ENCODE assay signal across 20 mouse cellular contexts in genomic region chr11:110444576-110444975, GRCm38 (mm10). TPM values are rescaled to one million over a fixed set of nuclear protein-coding genes. Genes with fewer than 3 reads are reported as not detected.
DNase-seq lines count a peak whose midpoint lies in the region; ATAC-seq and TF ChIP-seq lines count a peak whose summit lies in the region.
"Had no signal": no experiment of that assay in that cellular context is flagged by ENCODE, and none has a peak within 500 bp of the region (broad histone marks: within the 10 kb centered on the region; RNA-seq: fewer than 3 reads in every experiment).

No protein-coding gene starts in this region.

- no peak for TF ChIP-seq CTCF in liver, adult 2 months (IDR thresholded peaks at IDR 0.05; ENCODE audit: low read depth, low read length)
- no peak for TF ChIP-seq CTCF in gastrocnemius, adult 2 months (IDR thresholded peaks at IDR 0.05)

- 24% methylated on average over 6 of the region's 6 CpGs for WGBS in liver, adult 2 months
- WGBS in liver, embryonic 12.5 days (ENCODE audit: insufficient replicate concordance): 75% methylated on average over 6 of the region's 6 CpGs

- H3K27ac ChIP-seq in liver, adult 2 months (replicated peaks; ENCODE audit: insufficient read depth, low read depth, low read length): peak overlapping the region; percentile 50
- no peak overlapping the region for H3K27ac ChIP-seq in liver, embryonic 12.5 days
- no peak overlapping the region for H3K27ac ChIP-seq in gastrocnemius, adult 2 months
- H3K27ac ChIP-seq: forebrain, embryonic 12.5 days; hindbrain, embryonic 14.5 days; kidney, postnatal 0 days; limb, embryonic 12.5 days; liver, embryonic 15.5 days; midbrain, embryonic 12.5 days had no signal

- peak; percentile 21 for DNase-seq in adrenal gland, postnatal 10 days
- no peak for DNase-seq in adrenal gland, postnatal 14 days
- peak; percentile 92 for DNase-seq in liver, adult 2 months (ENCODE audit: extremely low read depth, low read depth, low spot score)
- DNase-seq in kidney, postnatal 36 days: peak; percentile 78 to 79
- DNase-seq in testis, postnatal 14 days (ENCODE audit: low spot score): no peak
- DNase-seq in gastrocnemius, adult 2 months: no peak
- DNase-seq in MN1 (ENCODE audit: low spot score): no peak
- DNase-seq: cerebellum, adult 2 months; heart, postnatal 36 days; spleen, adult 18-20 months had no signal

- no peak overlapping the region for H3K4me2 ChIP-seq in liver, embryonic 12.5 days
- H3K4me2 ChIP-seq: forebrain, embryonic 12.5 days; heart, embryonic 12.5 days; hindbrain, embryonic 14.5 days; limb, embryonic 12.5 days; liver, embryonic 15.5 days; midbrain, embryonic 12.5 days had no signal

- H3K27me3 ChIP-seq in liver, adult 2 months (ENCODE audit: control insufficient read depth, insufficient read depth, low read length): no peaks in the 10 kb centered on the region
- no peaks in the 10 kb centered on the region for H3K27me3 ChIP-seq in liver, embryonic 12.5 days (replicated peaks)
- H3K27me3 ChIP-seq: limb, embryonic 12.5 days; liver, embryonic 15.5 days had no signal

- no peak overlapping the region for H3K4me3 ChIP-seq in liver, adult 2 months (ENCODE audit: insufficient read depth, low read depth, low read length)
- no peak overlapping the region for H3K4me3 ChIP-seq in liver, embryonic 12.5 days
- H3K4me3 ChIP-seq in gastrocnemius, adult 2 months: no peak overlapping the region
- H3K4me3 ChIP-seq: forebrain, embryonic 12.5 days; heart, embryonic 12.5 days; limb, embryonic 12.5 days; liver, embryonic 15.5 days; midbrain, embryonic 12.5 days had no signal

- H3K9ac ChIP-seq in liver, adult 2 months (ENCODE audit: low read depth, low read length): no peak overlapping the region
- H3K9ac ChIP-seq in liver, embryonic 12.5 days: no peak overlapping the region
- H3K9ac ChIP-seq: forebrain, embryonic 12.5 days; heart, embryonic 12.5 days; hindbrain, embryonic 14.5 days; limb, embryonic 12.5 days; liver, embryonic 15.5 days; midbrain, embryonic 12.5 days had no signal

- H3K79me2 ChIP-seq in liver, adult 2 months (ENCODE audit: control insufficient read depth, insufficient read depth, low read length): no peaks in the 10 kb centered on the region

- H3K4me1 ChIP-seq in liver, adult 2 months (ENCODE audit: control insufficient read depth, insufficient read depth, low read length): peaks cover 11% of the 10 kb centered on the region
- H3K4me1 ChIP-seq in liver, embryonic 12.5 days: peaks cover 27% of the 10 kb centered on the region

- intact Hi-C loops in gastrocnemius, adult 2 months (cut with DNase I): no loop called here

- ATAC-seq in liver, embryonic 12.5 days: no peak
- ATAC-seq: activated CD4-positive, CD25-positive, alpha-beta regulatory T cell, adult 4 months; lung, postnatal 0 days had no signal

- H3K9me3 ChIP-seq in liver, embryonic 12.5 days (replicated peaks): 0 out of 2 replicates have a peak, but pooled peaks cover 7% of the 10 kb centered on the region
- H3K9me3 ChIP-seq: liver, embryonic 15.5 days; midbrain, embryonic 12.5 days had no signal

- TF ChIP-seq POLR2A in liver, adult 2 months (IDR thresholded peaks at IDR 0.05; ENCODE audit: extremely low read depth, insufficient read depth, low read length): no peak

- H3K36me3 ChIP-seq in liver, adult 2 months (ENCODE audit: control insufficient read depth, insufficient read depth, low read length): no peaks in the 10 kb centered on the region
- H3K36me3 ChIP-seq in liver, embryonic 12.5 days: no peaks in the 10 kb centered on the region
- H3K36me3 ChIP-seq: forebrain, embryonic 12.5 days; heart, embryonic 12.5 days; liver, embryonic 15.5 days; midbrain, embryonic 12.5 days had no signal

RNA-seq across cellular contexts. Expression of gene Map2k6, which starts 45.7 kb away (rescaled TPM):
- total RNA-seq in adrenal gland, postnatal 10 days (2021): 10 to 100 TPM in 1 of 2 experiments, 1 to 10 TPM in 1; 7.6 to 11.0 TPM
- total RNA-seq in adrenal gland, postnatal 14 days (2021): 5.9 and 6.9 TPM in 2 replicates
- total RNA-seq in liver, adult 2 months (2014; rRNA removed): 13.0 and 22.5 TPM in 2 replicates
- polyA plus RNA-seq in liver, adult 2 months (2012; rRNA removed): 2.0 and 2.8 TPM in 2 replicates
- polyA plus RNA-seq in liver, embryonic 12.5 days (2016; fragmentation: Nextera tagmentation; extraction: Ambion mirVana): 6.5 and 7.1 TPM in 2 replicates
- total RNA-seq in gastrocnemius, adult 2 months (2021): 10 to 100 TPM; 38.0 to 50.1 TPM

Comparison
In these comparisons a context has a peak if more than half of its experiments do, and no peak if none do; other contexts are left out.
1. DNase-seq: peak in adrenal gland, postnatal 10 days (single experiment), liver, adult 2 months (single experiment) and kidney, postnatal 36 days (2 of 2); none in adrenal gland, postnatal 14 days (single experiment), testis, postnatal 14 days (single experiment), gastrocnemius, adult 2 months (single experiment) and MN1 (single experiment).